Mouse (Mus musculus) forebrain, embryonic 12.5 days (tissue): ENCODE measurements around the gene C1qtnf3. TPM values are rescaled to one million over a fixed set of nuclear protein-coding genes. Genes with fewer than 3 reads are reported as not detected.

Source experiments
- ATAC-seq: fragments of 200-750 bp; cut with Nextera tagmentation; 2 replicates; pipeline ENCODE4 v1.8.0; 2017; ENCODE audit warnings: moderate TSS enrichment; ENCODE audit not compliant: low FRiP score
- H3K27ac ChIP-seq: fragments of 300-500 bp; sonication (generic); 2 replicates; pipeline ENCODE4 v1.5.1; 2016; ENCODE audit warnings: mild to moderate bottlenecking
- H3K27me3 ChIP-seq: fragments of 300-500 bp; sonication (generic); 2 replicates; pipeline ENCODE4 v1.6.1; 2016; ENCODE audit warnings: mild to moderate bottlenecking
- H3K36me3 ChIP-seq: fragments of 300-500 bp; sonication (generic); replicated peaks from 2 replicates; pipeline ENCODE4 v1.6.1; 2016; ENCODE audit warnings: mild to moderate bottlenecking
- H3K4me1 ChIP-seq: fragments of 300-500 bp; sonication (generic); 2 replicates; pipeline ENCODE4 v1.6.1; 2016
- H3K4me2 ChIP-seq: fragments of 300-500 bp; sonication (generic); 2 replicates; pipeline ENCODE4 v1.6.1; 2016; ENCODE audit warnings: mild to moderate bottlenecking, moderate library complexity
- H3K4me3 ChIP-seq: fragments of 300-500 bp; sonication (generic); replicated peaks from 2 replicates; pipeline ENCODE4 v1.5.1; 2016; ENCODE audit warnings: mild to moderate bottlenecking
- H3K9ac ChIP-seq: fragments of 300-500 bp; sonication (generic); 2 replicates; pipeline ENCODE4 v1.6.1; 2016; ENCODE audit warnings: mild to moderate bottlenecking
- H3K9me3 ChIP-seq: fragments of 300-500 bp; sonication (generic); 2 replicates; pipeline ENCODE4 v1.6.1; 2016
- WGBS: fragments of 180-500 bp; shearing (Covaris S2); methylation state at CpG from one replicate; pipeline ENCODE4 v1.1.7; 2016; 5-methylcytosine and 5-hydroxymethylcytosine counted together
- polyA plus RNA-seq: library from polyadenylated mRNA; unstranded; fragments of >200 nt; fragmentation: Nextera tagmentation; extraction: Ambion mirVana; gene quantifications from 2 replicates; pipeline ENCODE4 v1.2.1, GENCODE M21; 2016

The C1qtnf3 gene
- polyA plus RNA-seq, 1 experiment from 2014 or later: 1.6 TPM

DNA sequence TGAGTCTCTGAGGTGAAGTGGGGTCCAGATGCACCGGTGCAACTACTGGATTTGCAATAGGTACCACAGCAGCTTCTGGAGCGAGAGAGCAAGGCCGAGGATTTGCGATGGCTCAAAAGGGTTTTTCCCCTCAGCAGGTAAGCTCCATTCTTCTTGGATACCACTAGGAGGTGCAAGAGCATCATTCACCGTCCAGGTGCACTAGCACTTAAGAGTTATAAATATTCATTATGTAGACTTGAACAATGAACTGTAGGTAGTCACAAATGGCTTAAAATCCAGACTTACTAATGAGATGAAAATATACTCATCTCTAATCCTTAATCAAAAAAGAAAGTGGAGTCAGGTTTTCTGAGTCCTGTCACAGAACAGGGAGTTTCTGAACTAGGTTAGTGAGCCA lies 56.6 kb downstream of the C1qtnf3 start:
- H3K4me3 ChIP-seq: no peak overlapping the region
- H3K9me3 ChIP-seq: no peaks in the 10 kb centered on the region
- no peaks in the 10 kb centered on the region for H3K27me3 ChIP-seq
- 23% methylated on average over 5 of the region's 5 CpGs for WGBS
- no peak overlapping the region for H3K4me2 ChIP-seq
- no peaks in the 10 kb centered on the region for H3K36me3 ChIP-seq
- no peaks in the 10 kb centered on the region for H3K4me1 ChIP-seq
- no peak overlapping the region for H3K27ac ChIP-seq
- no peak for ATAC-seq
- H3K9ac ChIP-seq: no peak overlapping the region

DNA sequence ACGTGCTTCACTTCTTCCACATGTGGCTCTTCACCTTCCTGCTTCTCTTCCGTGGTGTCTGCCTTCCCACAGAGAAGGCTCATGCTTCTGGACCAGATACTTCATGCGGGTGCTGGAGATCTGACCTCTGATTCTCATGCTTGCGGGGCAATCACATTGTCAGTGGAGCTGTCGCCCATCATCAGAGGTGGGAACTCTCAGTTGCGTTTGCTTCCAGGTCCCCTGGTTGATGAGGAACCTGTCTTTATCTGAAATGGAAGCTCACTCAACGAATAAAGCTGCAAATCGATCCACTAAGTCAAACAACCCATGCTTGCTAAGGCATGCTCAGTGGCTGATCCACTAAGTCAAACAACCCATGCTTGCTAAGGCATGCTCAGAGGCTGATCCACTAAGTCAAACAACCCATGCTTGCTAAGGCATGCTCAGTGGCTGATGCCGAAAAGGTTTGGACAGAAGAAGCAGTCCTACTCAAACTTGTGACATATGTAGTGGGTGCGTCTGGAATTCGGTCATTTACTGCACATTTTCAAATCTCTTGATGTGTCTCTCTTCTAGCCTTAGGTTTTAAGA lies 58.9 kb downstream of the C1qtnf3 start:
- no peaks in the 10 kb centered on the region for H3K9me3 ChIP-seq
- no peak for ATAC-seq
- H3K9ac ChIP-seq: no peak overlapping the region
- H3K27me3 ChIP-seq: no peaks in the 10 kb centered on the region
- no peak overlapping the region for H3K27ac ChIP-seq
- no peaks in the 10 kb centered on the region for H3K36me3 ChIP-seq
- WGBS: 95% methylated on average over 11 of the region's 11 CpGs
- no peaks in the 10 kb centered on the region for H3K4me1 ChIP-seq
- H3K4me2 ChIP-seq: no peak overlapping the region
- no peak overlapping the region for H3K4me3 ChIP-seq

DNA sequence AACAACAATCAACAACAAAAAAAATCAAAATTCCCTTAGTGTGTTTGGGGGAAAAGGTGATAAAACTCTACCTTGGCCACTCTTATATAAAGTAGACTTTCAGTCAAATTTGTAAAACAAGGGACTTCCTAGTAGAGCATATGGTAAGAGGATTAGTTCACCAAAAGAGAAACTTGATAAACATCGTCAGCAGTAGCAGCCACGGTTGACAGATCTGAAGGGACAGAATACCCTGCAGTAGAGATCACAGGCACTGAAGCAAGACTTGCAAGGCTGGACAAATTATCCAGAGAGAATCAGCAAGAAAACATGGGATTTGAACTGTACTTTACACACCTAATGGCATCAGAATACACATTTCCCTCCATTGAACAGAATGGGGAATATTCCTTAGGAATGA lies 62.8 kb downstream of the C1qtnf3 start:
- no peak overlapping the region for H3K4me3 ChIP-seq
- no peaks in the 10 kb centered on the region for H3K9me3 ChIP-seq
- no peaks in the 10 kb centered on the region for H3K27me3 ChIP-seq
- no peaks in the 10 kb centered on the region for H3K36me3 ChIP-seq
- 37% methylated on average over 2 of the region's 2 CpGs for WGBS
- H3K4me2 ChIP-seq: no peak overlapping the region
- no peaks in the 10 kb centered on the region for H3K4me1 ChIP-seq
- no peak overlapping the region for H3K9ac ChIP-seq
- no peak overlapping the region for H3K27ac ChIP-seq
- ATAC-seq: no peak

DNA sequence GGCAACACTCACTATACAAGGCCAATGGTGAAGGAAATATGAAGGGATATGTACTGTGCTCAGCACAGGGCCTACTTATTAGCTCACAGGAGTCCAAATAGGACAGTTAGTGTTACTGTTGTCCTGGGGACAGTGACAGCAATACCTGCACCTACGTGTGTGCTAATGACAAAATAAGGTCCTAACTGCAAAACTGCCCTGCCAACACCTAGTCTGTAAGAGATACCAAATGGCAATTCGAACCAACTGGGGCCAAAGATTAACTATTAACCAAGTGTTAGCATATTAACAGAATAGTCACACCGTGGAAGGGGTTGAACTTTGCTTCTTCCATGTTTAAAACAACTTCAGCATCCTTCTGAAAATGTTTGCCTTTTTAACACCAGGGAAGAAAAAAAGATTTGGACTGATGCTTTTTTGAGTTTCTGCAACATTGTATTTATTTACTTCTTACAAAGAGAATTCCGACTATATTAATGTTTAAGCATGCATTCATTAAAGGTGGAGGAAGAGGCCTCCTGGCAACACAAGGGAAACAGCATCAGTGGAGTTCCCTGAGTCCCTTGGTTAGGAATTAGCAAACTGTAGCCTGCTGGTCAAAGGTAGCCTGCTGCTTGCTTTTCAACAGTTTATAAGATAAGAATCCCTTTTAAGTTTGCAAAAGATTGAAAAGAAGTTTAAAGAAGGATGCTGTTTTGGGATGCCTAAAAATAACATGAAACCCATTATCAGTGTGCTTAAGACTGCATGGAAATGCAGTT lies 74.8 kb downstream of the C1qtnf3 start:
- no peak overlapping the region for H3K9ac ChIP-seq
- no peaks in the 10 kb centered on the region for H3K36me3 ChIP-seq
- no peaks in the 10 kb centered on the region for H3K4me1 ChIP-seq
- H3K27ac ChIP-seq: no peak overlapping the region
- WGBS: 74% methylated on average over 4 of the region's 4 CpGs
- no peak for ATAC-seq
- H3K4me2 ChIP-seq: no peak overlapping the region
- H3K27me3 ChIP-seq: no peaks in the 10 kb centered on the region
- no peak overlapping the region for H3K4me3 ChIP-seq
- no peaks in the 10 kb centered on the region for H3K9me3 ChIP-seq

Other genes starting within 250 kb of the C1qtnf3 start
- 55.1 and 59.8 TPM in 2 replicates for gene Rai14, start 237.7 kb upstream of the C1qtnf3 start, polyA plus RNA-seq
- 5.5 and 10.0 TPM in 2 replicates for gene Amacr, start 29.4 kb downstream of the C1qtnf3 start, polyA plus RNA-seq
- 0.13 and 0.17 TPM in 2 replicates for gene Slc45a2, start 48.4 kb downstream of the C1qtnf3 start, polyA plus RNA-seq
- 1.9 and 2.5 TPM in 2 replicates for gene Rxfp3, start 85.7 kb downstream of the C1qtnf3 start, polyA plus RNA-seq
- 1.7 and 3.2 TPM in 2 replicates for gene Adamts12, start 112.5 kb downstream of the C1qtnf3 start, polyA plus RNA-seq